Mouse (Mus musculus) liver, embryonic 13.5 days (tissue): Measurements from ENCODE around the gene Pah. TPM values are rescaled to one million over a fixed set of nuclear protein-coding genes. Genes with fewer than 3 reads are reported as not detected.
A peak's percentile ranks its signal among the peaks of the same experiment; 100 is the strongest.

Experiments used
- ATAC-seq: fragments of 200-750 bp; cut with Nextera tagmentation; 2 replicates; pipeline ENCODE4 v1.8.0; 2017; ENCODE audit warnings: low read depth, mild to moderate bottlenecking, moderate number of reproducible peaks, moderate library complexity
- DNase-seq: peaks from one replicate; pipeline ENCODE4 v3.0.0; 2022
- H3K27ac ChIP-seq: fragments of 300-500 bp; sonication (generic); 2 replicates; pipeline ENCODE4 v1.5.1; 2015; ENCODE audit warnings: moderate library complexity, mild to moderate bottlenecking, inconsistent platforms
- H3K27me3 ChIP-seq: fragments of 300-500 bp; sonication (generic); 2 replicates; pipeline ENCODE4 v1.6.1; 2015; ENCODE audit warnings: mild to moderate bottlenecking, inconsistent platforms
- H3K36me3 ChIP-seq: fragments of 300-500 bp; sonication (generic); 2 replicates; pipeline ENCODE4 v1.6.1; 2015; ENCODE audit warnings: mild to moderate bottlenecking, inconsistent platforms
- H3K4me1 ChIP-seq: fragments of 300-500 bp; sonication (generic); replicated peaks from 2 replicates; pipeline ENCODE4 v1.6.1; 2015; ENCODE audit warnings: inconsistent platforms
- H3K4me2 ChIP-seq: fragments of 300-500 bp; sonication (generic); 2 replicates; pipeline ENCODE4 v1.6.1; 2015; ENCODE audit warnings: inconsistent platforms, mild to moderate bottlenecking, moderate library complexity
- H3K4me3 ChIP-seq: fragments of 300-500 bp; sonication (generic); replicated peaks from 2 replicates; pipeline ENCODE4 v1.5.1; 2015; ENCODE audit warnings: mild to moderate bottlenecking, inconsistent platforms
- H3K9ac ChIP-seq: fragments of 300-500 bp; sonication (generic); 2 replicates; pipeline ENCODE4 v1.6.1; 2015; ENCODE audit warnings: mild to moderate bottlenecking, inconsistent platforms
- H3K9me3 ChIP-seq: fragments of 300-500 bp; sonication (generic); replicated peaks from 2 replicates; pipeline ENCODE4 v1.6.1; 2016; ENCODE audit warnings: inconsistent platforms
- WGBS: fragments of 180-500 bp; shearing (Covaris S2); methylation state at CpG from one replicate; pipeline ENCODE4 v1.1.7; 2015; ENCODE audit not compliant: insufficient replicate concordance; 5-methylcytosine and 5-hydroxymethylcytosine counted together
- polyA plus RNA-seq: library from polyadenylated mRNA; unstranded; fragments of >200 nt; fragmentation: Nextera tagmentation; extraction: Ambion mirVana; gene quantifications from 2 replicates; pipeline ENCODE4 v1.2.1, GENCODE M21; 2015

Gene Pah
- 28.5 and 36.6 TPM in 2 replicates for polyA plus RNA-seq

DNA sequence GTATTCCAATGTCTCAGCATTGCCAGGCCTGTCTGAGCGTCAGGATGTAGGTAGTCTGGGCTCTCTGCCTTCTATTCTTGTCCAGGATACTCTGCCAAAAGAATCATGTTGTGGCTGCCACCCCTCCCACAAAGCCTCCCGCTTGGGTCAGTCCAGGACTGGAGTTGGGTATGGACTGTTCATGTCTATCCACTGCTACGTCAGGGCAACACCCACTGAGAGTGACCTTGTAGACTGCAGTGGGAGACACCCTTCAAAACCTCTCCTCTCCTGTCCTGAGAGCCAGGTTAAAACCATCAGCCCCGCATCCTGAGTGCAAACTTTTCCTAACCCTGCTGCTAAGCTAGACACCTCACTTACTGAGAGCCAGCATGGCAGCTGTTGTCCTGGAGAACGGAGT lies at the start of gene Pah:
TSS of gene Pah (plus strand) at position 150 of the 400 bp plus-strand sequence.
- ATAC-seq (peak; percentile 54; the same call in 1 of the 2 replicates), DNase-seq (no peak)
- Histone ChIP-seq H3K4me2 (peak within 1 kb of the TSS; percentile 41), H3K27me3 (no peaks in the 10 kb centered on the region), H3K27ac (peak within 1 kb of the TSS; percentile 30), H3K4me3 (peak within 1 kb of the TSS; percentile 18), H3K9me3 (no peaks in the 10 kb centered on the region), H3K9ac (0 out of 2 replicates have a peak within 1 kb of the TSS, but pooled peaks have one; percentile 9), H3K4me1 (no peaks in the 10 kb centered on the region), H3K36me3 (no peaks in the 10 kb centered on the region)
- 42% methylated on average over 5 of the region's 5 CpGs for WGBS

DNA sequence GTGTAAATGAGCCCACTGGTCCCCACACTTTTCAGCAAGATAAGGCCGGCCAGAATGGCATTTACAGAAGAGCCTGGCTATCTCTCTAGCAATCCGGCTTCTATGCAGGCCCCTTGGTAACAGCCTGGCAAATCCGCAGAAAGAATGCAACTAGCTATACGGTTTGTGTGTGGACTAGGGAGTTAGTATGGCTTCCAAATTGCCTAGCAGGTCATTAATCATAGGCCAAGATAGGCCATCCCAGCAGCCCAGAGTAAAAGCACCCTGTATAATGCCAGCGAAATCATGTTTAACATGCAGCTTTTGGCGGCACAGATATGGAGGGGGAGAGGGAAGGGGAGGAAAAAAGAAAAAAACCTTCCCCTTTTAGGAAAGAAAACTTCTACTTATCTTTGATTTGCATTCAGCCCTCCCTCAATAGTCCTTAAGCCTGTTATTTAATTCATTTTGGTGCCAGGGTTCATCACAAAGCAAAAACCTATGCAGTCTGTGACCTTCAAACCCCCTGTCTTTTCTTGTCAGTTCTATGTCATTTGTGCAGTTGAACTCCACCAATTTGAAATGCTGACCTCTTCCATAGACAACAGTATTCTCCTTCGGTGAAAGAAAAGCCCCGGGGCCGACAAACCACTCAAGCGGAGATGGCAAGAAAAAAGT lies 48.0 kb upstream of the Pah start:
- no peak for DNase-seq
- Histone ChIP-seq H3K4me3 (no peak overlapping the region), H3K9ac (no peak overlapping the region), H3K9me3 (no peaks in the 10 kb centered on the region), H3K4me2 (no peak overlapping the region), H3K27me3 (no peaks in the 10 kb centered on the region), H3K27ac (no peak overlapping the region), H3K4me1 (no peaks in the 10 kb centered on the region), H3K36me3 (no peaks in the 10 kb centered on the region)
- WGBS: 67% methylated on average over 10 of the region's 10 CpGs
- ATAC-seq: no peak

DNA sequence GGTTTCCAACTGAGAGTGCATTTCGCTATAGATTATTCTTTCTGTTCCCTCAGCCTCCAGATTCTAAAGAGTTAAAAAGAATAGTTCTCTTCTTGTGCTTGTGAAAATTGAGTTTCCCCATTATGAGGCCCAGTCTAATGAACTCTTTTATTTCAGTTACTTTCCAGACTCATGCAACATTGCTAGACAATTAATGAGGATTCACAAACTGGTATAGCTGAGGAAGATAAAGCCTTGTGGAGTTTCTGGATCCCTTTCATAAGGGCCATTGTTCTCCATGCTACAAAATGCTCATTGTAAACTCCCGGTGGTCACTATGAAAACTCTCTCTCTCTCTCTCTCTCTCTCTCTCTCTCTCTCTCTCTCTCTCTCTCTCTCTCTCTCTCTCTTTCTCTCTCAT lies 46.6 kb upstream of the Pah start:
- 56% methylated on average over 2 of the region's 2 CpGs for WGBS
- H3K9me3 ChIP-seq: no peaks in the 10 kb centered on the region
- H3K4me3 ChIP-seq: no peak overlapping the region
- H3K4me1 ChIP-seq: no peaks in the 10 kb centered on the region
- H3K4me2 ChIP-seq: no peak overlapping the region
- H3K27me3 ChIP-seq: no peaks in the 10 kb centered on the region
- H3K27ac ChIP-seq: no peak overlapping the region
- ATAC-seq: no peak
- no peaks in the 10 kb centered on the region for H3K36me3 ChIP-seq
- DNase-seq: no peak
- H3K9ac ChIP-seq: no peak overlapping the region

- WGBS: 37% methylated on average over 5 of the region's 5 CpGs
- no peak overlapping the region for H3K4me3 ChIP-seq
- no peak for ATAC-seq
- H3K9me3 ChIP-seq: no peaks in the 10 kb centered on the region
- no peak overlapping the region for H3K9ac ChIP-seq
- no peak overlapping the region for H3K4me2 ChIP-seq
- no peaks in the 10 kb centered on the region for H3K36me3 ChIP-seq
- peaks cover 6% of the 10 kb centered on the region; the same call in 1 of the 2 replicates for H3K27me3 ChIP-seq
- no peak overlapping the region for H3K27ac ChIP-seq
- DNase-seq: no peak
- no peaks in the 10 kb centered on the region for H3K4me1 ChIP-seq
These were observed 43.7 kb upstream of the Pah start for GRCm38 (mm10) chr10:87477895-87478294.

DNA sequence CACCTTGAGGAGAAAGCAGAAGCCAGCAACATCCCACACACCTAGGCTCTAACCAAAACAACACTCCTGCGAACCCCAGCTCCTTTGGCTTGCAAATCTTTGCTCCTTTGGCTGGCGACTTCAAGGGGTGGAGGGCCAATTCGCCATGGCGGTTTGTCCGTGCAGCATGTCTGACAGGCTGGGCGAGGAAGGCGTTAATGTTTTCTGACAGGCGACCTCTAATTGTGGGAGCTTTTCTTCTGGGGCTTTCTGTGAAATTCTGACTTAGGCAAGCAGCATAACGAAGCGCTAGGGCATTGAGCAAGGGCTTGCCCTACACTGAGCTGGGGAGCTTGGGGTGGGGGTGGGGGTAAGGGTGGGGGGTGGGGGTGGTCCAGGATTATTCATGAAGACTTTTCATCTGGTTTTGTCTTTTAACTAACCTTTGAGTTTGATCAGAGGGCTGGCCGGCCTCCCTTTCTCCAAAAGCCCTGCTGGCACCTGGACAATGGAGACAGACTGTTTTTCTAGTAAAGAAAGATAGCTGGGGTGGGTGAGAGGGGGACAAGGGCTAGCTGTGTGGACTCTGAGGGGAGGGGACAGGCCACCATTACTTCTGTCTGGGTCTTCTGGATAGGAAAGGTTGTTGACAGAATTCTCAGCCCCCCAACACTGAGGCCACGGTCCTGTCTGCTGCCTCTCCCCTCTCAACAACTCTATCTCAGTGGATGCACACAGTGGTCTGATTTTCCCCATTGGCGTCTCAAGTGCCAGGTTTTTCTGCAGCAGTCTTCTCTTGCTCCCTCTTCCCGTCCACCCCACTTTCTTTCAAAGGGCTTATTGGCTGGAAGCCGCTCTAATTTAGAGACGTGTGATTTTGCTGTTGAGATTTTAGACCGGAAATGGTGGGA lies 36.5 kb upstream of the Pah start:
- H3K9ac ChIP-seq: no peak overlapping the region
- H3K36me3 ChIP-seq: no peaks in the 10 kb centered on the region
- no peak overlapping the region for H3K4me3 ChIP-seq
- 5% methylated on average over 17 of the region's 17 CpGs for WGBS
- H3K4me1 ChIP-seq: no peaks in the 10 kb centered on the region
- no peak overlapping the region for H3K4me2 ChIP-seq
- peaks cover 65% of the 10 kb centered on the region for H3K27me3 ChIP-seq
- no peak for ATAC-seq
- H3K9me3 ChIP-seq: no peaks in the 10 kb centered on the region
- H3K27ac ChIP-seq: no peak overlapping the region
- DNase-seq: no peak

- DNase-seq: no peak
- peaks cover 74% of the 10 kb centered on the region for H3K27me3 ChIP-seq
These were observed 35.6 kb upstream of the Pah start for GRCm38 (mm10) chr10:87485721-87486620.

DNA sequence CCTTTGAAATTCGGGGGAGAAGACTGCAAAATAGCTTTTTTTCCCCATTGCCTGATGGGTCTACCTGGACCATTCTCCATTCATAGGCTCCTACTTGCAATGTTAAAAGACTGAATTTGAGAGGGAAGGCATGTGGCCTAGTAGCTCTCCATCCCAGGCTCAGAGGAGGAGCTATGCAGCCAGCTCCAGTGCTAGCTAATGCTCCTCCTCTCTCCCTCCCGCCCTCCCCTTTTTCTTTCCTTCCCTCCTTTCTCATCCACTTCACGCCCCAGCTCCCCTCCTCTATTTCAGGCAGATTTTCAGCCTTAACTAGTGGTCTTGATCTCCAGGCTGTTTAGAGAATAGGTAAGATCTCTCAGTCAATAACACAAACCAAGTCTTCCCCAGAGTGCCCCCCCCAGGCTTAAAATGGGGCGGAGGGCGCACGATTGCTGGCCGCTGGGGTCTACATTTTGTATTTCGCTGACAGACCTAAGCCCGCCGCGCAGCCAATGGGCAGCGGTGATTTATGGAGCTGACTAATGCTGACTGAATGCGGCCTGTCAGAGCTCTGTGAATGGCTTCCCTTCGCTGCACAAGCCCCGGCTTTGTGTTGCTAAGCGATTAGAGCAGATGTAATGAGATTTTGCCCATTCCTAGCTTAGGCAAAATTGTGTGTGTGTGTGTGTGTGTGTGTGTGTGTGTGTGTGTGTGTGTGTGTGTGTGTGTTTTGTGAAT lies 33.0 kb upstream of the Pah start:
- no peak overlapping the region for H3K9ac ChIP-seq
- H3K27me3 ChIP-seq: peaks cover 92% of the 10 kb centered on the region
- no peaks in the 10 kb centered on the region for H3K36me3 ChIP-seq
- ATAC-seq (no peak), DNase-seq (no peak)
- WGBS: 1% methylated on average over 16 of the region's 16 CpGs
- H3K9me3 ChIP-seq: no peaks in the 10 kb centered on the region
- H3K4me3 ChIP-seq: no peak overlapping the region
- 0 out of 2 replicates have a peak, but pooled peaks cover 4% of the 10 kb centered on the region for H3K4me1 ChIP-seq
- H3K4me2 ChIP-seq: no peak overlapping the region
- no peak overlapping the region for H3K27ac ChIP-seq

More at GRCm38 (mm10) chr10:87485721-87486620, 35.6 kb upstream of the Pah start:
- Histone ChIP-seq H3K4me3 (no peak overlapping the region), H3K36me3 (no peaks in the 10 kb centered on the region), H3K9me3 (no peaks in the 10 kb centered on the region), H3K9ac (no peak overlapping the region), H3K4me2 (no peak overlapping the region), H3K27ac (no peak overlapping the region), H3K4me1 (no peaks in the 10 kb centered on the region)
- no peak for ATAC-seq
- WGBS: 2% methylated on average over 33 of the region's 33 CpGs

DNA sequence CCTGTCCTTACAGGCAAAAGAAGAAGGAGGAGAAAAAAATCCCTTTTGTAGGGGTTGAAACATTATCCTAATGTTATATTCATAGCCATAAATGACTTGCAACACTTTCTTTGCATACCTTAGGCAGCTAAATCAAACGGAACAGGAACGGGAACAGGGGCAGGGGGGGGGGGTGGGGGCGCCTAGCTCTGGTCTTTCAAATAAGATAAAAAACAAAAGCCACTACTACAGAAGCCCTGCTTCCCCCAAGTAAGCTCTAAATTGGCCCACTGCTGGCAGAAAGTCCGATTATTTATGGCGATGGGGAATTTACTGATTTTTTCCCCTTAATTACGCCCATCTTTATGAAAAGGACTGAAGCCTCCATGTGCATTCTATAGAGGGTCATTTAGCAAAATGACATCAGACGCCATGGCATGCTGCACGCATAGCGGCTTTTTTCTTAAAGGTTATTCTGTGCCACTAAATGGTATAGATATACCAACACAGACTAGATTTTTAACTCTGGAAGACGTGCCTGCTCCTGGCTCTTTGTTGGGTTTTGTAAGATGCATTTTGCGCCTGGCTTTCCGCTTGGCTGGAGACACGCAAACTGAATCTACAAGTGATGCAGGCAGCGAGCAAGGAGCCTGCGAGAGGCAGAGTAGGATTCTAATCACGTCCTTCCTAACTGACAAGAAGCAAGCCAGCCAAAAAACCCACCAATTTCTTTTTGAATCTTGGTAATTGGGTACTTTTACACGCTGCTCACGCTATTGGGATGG lies 32.2 kb upstream of the Pah start:
- Histone ChIP-seq H3K36me3 (no peaks in the 10 kb centered on the region), H3K9ac (no peak overlapping the region), H3K27ac (no peak overlapping the region), H3K9me3 (no peaks in the 10 kb centered on the region), H3K27me3 (peaks cover 98% of the 10 kb centered on the region), H3K4me2 (no peak overlapping the region), H3K4me3 (no peak overlapping the region), H3K4me1 (0 out of 2 replicates have a peak, but pooled peaks cover 4% of the 10 kb centered on the region)
- ATAC-seq (no peak), DNase-seq (no peak)
- 5% methylated on average over 18 of the region's 18 CpGs for WGBS

GRCm38 (mm10) chr10:87490328-87490727 lies 31.3 kb upstream of the Pah start:
- H3K9ac ChIP-seq: no peak overlapping the region
- 0 out of 2 replicates have a peak, but pooled peaks cover 4% of the 10 kb centered on the region for H3K4me1 ChIP-seq
- no peaks in the 10 kb centered on the region for H3K9me3 ChIP-seq
- WGBS: 14% methylated on average over 2 of the region's 2 CpGs
- H3K36me3 ChIP-seq: no peaks in the 10 kb centered on the region
- no peak overlapping the region for H3K4me2 ChIP-seq
- no peak for ATAC-seq
- no peak for DNase-seq
- H3K27me3 ChIP-seq: peaks cover 99% of the 10 kb centered on the region
- H3K27ac ChIP-seq: no peak overlapping the region
- H3K4me3 ChIP-seq: no peak overlapping the region

DNA sequence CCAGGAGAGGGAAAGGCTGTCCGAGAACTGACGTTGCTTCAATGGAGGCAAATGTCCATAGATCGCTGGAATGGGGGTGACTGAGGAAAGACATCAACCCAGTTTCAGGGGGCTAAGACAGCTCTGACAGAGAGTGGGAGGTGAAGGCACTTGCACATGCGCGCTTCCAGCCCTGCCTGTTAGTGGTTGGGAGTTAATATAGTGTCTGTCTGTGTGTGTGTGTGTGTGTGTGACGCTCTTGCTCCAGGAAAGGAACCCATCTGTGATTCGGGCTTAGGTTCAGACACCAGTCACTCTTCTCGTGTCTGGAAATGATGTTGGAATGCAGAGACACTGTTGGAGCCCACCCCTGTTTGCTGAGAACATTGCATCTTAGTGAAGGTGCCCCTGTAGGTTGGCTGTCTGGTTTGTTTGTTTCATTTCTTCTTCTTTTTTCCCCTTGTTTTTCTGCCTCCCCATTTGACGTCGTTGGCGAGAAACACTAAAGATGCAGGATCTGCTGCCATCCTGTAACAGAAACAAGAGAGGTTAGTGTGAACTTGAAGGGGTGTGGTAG lies 30.0 kb upstream of the Pah start:
- Histone ChIP-seq H3K36me3 (no peaks in the 10 kb centered on the region), H3K9ac (no peak overlapping the region), H3K4me2 (no peak overlapping the region), H3K4me3 (no peak overlapping the region), H3K4me1 (0 out of 2 replicates have a peak, but pooled peaks cover 4% of the 10 kb centered on the region), H3K27ac (no peak overlapping the region), H3K27me3 (peaks cover 97% of the 10 kb centered on the region), H3K9me3 (no peaks in the 10 kb centered on the region)
- 4% methylated on average over 11 of the region's 11 CpGs for WGBS
- DNase-seq (no peak), ATAC-seq (no peak)
